Mouse (Mus musculus) liver, embryonic 11.5 days (tissue): ENCODE results near the gene Cnnm4. TPM values are rescaled to one million over a fixed set of nuclear protein-coding genes. Genes with fewer than 3 reads are reported as not detected.

Experiments
- ATAC-seq: fragments of 200-750 bp; cut with Nextera tagmentation; replicated peaks from 2 replicates; pipeline ENCODE4 v1.8.0; 2017; ENCODE audit warnings: moderate number of reproducible peaks, mild to moderate bottlenecking, moderate TSS enrichment, moderate library complexity; ENCODE audit not compliant: low FRiP score
- DNase-seq: peaks from one replicate; pipeline ENCODE4 v3.0.0-alpha.2; 2017; ENCODE audit warnings: low spot score
- H3K27ac ChIP-seq: fragments of 300-500 bp; sonication (generic); 2 replicates; pipeline ENCODE4 v1.5.1; 2014; ENCODE audit warnings: mild to moderate bottlenecking, low read depth, low read length, control low read depth
- H3K27me3 ChIP-seq: fragments of 300-500 bp; sonication (generic); replicated peaks from 2 replicates; pipeline ENCODE4 v1.6.1; 2014; ENCODE audit warnings: low read length, mixed read lengths; ENCODE audit not compliant: control insufficient read depth, insufficient read depth
- H3K36me3 ChIP-seq: fragments of 300-500 bp; sonication (generic); 2 replicates; pipeline ENCODE4 v1.6.1; 2014; ENCODE audit warnings: mild to moderate bottlenecking, low read length, moderate library complexity, mixed read lengths; ENCODE audit not compliant: control insufficient read depth, insufficient read depth
- H3K4me1 ChIP-seq: fragments of 300-500 bp; sonication (generic); replicated peaks from 2 replicates; pipeline ENCODE4 v1.6.1; 2014; ENCODE audit warnings: low read length, mixed read lengths; ENCODE audit not compliant: control insufficient read depth, insufficient read depth
- H3K4me2 ChIP-seq: fragments of 300-500 bp; sonication (generic); 2 replicates; pipeline ENCODE4 v1.6.1; 2014; ENCODE audit warnings: mild to moderate bottlenecking, control low read depth, moderate library complexity
- H3K4me3 ChIP-seq: fragments of 300-500 bp; sonication (generic); 2 replicates; pipeline ENCODE4 v1.5.1; 2014; ENCODE audit warnings: low read depth, low read length, control low read depth
- H3K9ac ChIP-seq: fragments of 300-500 bp; sonication (generic); 2 replicates; pipeline ENCODE4 v1.6.1; 2014; ENCODE audit warnings: low read depth, low read length, control low read depth
- H3K9me3 ChIP-seq: fragments of 300-500 bp; sonication (generic); 2 replicates; pipeline ENCODE4 v1.6.1; 2016; ENCODE audit warnings: low read length, inconsistent platforms, mixed read lengths; ENCODE audit not compliant: control insufficient read depth
- WGBS: fragments of 180-500 bp; shearing (Covaris S2); extraction: QIAGEN DNeasy Blood & Tissue Kit; methylation state at CpG from one replicate; pipeline ENCODE4 v1.1.7; 2014; 5-methylcytosine and 5-hydroxymethylcytosine counted together
- polyA plus RNA-seq: library from polyadenylated mRNA; unstranded; fragments of >200 nt; fragmentation: Nextera tagmentation; extraction: Ambion mirVana; gene quantifications from 2 replicates; pipeline ENCODE4 v1.2.1, GENCODE M21; 2014

The Cnnm4 gene
- polyA plus RNA-seq, 1 experiment from 2014 or later: 5.9 TPM

DNA sequence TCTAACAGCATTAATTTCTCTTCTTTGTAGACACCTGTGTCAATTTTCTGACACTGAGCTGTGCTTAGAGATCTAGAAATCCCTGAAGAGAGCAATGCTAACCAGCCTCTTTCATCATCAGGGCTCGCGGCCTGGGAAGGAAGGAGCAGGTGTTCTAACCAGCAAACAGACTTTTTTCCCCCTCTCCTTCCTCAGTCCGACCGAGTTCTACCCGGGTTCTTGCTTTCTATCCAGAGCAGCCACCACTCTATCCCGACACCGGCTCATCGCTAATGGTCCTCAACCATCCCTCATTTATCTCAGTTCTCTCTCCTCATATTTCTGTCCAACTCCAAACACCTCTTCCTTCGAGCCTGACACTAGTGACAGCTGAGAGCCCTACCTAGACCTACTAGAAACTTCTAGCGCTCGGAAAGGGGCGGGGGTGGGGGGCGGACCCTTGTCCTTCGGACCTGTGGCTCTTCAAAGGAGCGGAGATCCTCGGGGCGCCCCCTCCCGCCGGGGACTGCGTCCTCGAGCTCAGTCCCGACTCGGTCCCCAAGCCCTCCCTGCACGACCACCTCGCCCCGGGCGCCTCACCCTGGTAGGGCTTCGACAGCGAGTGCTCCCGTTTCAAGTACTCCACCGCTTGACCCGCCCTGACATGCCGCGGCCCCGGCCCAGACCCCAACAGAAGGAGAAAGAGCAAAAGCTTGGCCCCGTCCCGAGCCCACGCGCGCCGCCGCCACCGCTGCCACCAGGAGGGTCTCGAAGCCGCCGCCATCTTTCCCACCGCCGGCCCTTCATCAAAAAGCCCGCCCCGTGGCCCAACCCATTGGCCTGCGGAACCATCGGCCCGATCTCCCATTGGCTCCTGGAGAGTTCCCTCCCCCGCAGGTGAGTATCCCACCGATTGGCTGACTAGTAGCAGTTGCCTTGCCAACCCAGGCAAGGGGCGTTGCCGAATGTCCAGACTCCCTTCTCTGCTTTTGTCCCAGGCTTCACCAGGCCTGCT lies 26.7 kb upstream of the Cnnm4 start, which contains the start of gene Lman2l:
Lman2l (minus strand) TSS at position 801 of the 994 bp plus-strand sequence.
- WGBS: under 1% methylated on average over 57 of the region's 57 CpGs
- Histone ChIP-seq H3K4me1 (0 out of 2 replicates have a peak, but pooled peaks cover 3% of the 10 kb centered on the region), H3K9me3 (no peaks in the 10 kb centered on the region), H3K27ac (peak within 1 kb of the TSS; percentile 44), H3K4me2 (peak within 1 kb of the TSS; percentile 82), H3K4me3 (peak within 1 kb of the TSS; percentile 82), H3K36me3 (no peaks in the 10 kb centered on the region), H3K9ac (peak within 1 kb of the TSS; percentile 71), H3K27me3 (no peaks in the 10 kb centered on the region)
- DNase-seq (peak; percentile 90), ATAC-seq (peak; percentile 100)

DNA sequence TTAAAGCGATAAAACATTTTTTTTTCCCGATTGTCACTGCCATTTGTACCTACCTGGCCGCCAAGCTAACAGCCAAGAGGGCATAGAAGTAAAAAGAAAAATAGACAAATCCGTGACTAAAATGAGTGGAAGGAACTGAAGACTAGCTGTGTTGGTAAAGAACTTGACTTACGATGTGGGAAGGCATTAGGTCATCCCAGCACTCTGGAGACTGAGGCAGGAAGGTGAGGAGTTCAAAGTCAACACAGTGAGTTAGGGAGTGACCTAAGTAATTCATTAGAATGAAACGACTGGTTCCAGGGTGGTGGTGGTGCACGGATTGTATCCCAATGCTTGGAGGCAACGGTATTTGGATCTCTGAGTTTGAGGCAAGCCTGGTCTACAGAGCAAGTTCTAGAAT lies 25.9 kb upstream of the Cnnm4 start:
- ATAC-seq: no peak
- Histone ChIP-seq H3K27me3 (no peaks in the 10 kb centered on the region), H3K4me1 (0 out of 2 replicates have a peak, but pooled peaks cover 3% of the 10 kb centered on the region), H3K9me3 (no peaks in the 10 kb centered on the region), H3K36me3 (no peaks in the 10 kb centered on the region), H3K27ac (no peak overlapping the region), H3K4me3 (peak overlapping the region; percentile 82), H3K9ac (no peak overlapping the region), H3K4me2 (peak overlapping the region; percentile 38)
- 42% methylated on average over 8 of the region's 8 CpGs for WGBS
- no peak for DNase-seq

DNA sequence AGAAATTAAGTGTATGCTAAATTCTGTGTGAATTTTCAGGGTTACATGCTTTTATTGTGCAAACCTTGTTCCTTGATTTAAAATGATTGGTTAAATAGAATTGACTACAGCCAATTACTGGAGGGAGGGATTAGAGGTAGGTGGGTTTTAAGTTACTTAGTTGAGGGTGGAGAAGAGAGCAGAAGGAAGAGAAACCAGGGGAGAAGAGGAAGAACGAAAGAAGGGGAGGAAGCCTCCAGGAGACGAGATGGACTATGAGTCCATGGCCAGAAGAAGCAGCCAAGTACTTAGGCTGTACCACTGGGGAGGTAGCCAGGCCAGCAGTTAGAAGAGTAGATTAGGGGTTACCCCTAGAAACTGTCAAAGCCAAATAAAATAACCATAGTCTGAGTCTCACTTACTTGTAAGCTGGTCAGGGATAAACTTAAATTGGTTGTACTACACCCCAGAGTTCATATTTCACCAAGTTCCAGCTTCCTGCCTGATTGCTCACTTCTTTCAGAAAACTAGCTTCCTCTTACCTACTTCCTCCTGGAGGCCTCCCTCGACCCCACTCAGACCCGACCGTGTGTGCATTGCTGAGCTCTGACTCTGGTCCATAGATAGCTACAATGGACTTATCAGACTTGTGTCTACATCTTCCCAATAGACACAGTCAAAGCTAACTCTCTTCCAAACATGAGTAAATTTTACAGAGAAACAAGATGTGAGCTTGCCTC lies 25.2 kb upstream of the Cnnm4 start:
- H3K9me3 ChIP-seq: no peaks in the 10 kb centered on the region
- H3K9ac ChIP-seq: no peak overlapping the region
- 45% methylated on average over 5 of the region's 5 CpGs for WGBS
- no peak overlapping the region for H3K27ac ChIP-seq
- DNase-seq: no peak
- H3K4me3 ChIP-seq: no peak overlapping the region
- no peaks in the 10 kb centered on the region for H3K27me3 ChIP-seq
- no peak overlapping the region for H3K4me2 ChIP-seq
- H3K36me3 ChIP-seq: no peaks in the 10 kb centered on the region
- H3K4me1 ChIP-seq: 0 out of 2 replicates have a peak, but pooled peaks cover 3% of the 10 kb centered on the region
- no peak for ATAC-seq

DNA sequence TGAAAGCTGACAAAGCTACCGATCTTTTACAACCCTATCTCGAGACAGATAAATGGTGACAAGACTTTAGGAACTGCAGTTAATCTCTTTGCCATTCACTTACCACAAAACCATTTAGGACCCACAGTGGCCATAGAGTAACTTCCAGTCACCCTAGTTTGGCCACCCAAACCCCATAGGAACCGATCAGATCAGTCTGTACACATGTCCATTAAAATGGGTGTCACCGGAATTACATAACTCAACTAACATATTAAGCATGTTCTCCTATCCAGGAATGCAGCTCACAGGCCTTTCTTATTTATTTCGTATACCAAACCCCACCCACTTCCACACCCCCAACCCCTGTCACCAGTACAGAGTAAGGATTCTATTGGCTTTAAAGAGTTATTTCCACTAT lies 24.6 kb upstream of the Cnnm4 start:
- Histone ChIP-seq H3K9me3 (no peaks in the 10 kb centered on the region), H3K27ac (no peak overlapping the region), H3K4me3 (no peak overlapping the region), H3K9ac (no peak overlapping the region), H3K4me1 (0 out of 2 replicates have a peak, but pooled peaks cover 3% of the 10 kb centered on the region), H3K36me3 (no peaks in the 10 kb centered on the region), H3K4me2 (no peak overlapping the region), H3K27me3 (no peaks in the 10 kb centered on the region)
- ATAC-seq: no peak
- WGBS: 74% methylated on average over 5 of the region's 5 CpGs
- no peak for DNase-seq

DNA sequence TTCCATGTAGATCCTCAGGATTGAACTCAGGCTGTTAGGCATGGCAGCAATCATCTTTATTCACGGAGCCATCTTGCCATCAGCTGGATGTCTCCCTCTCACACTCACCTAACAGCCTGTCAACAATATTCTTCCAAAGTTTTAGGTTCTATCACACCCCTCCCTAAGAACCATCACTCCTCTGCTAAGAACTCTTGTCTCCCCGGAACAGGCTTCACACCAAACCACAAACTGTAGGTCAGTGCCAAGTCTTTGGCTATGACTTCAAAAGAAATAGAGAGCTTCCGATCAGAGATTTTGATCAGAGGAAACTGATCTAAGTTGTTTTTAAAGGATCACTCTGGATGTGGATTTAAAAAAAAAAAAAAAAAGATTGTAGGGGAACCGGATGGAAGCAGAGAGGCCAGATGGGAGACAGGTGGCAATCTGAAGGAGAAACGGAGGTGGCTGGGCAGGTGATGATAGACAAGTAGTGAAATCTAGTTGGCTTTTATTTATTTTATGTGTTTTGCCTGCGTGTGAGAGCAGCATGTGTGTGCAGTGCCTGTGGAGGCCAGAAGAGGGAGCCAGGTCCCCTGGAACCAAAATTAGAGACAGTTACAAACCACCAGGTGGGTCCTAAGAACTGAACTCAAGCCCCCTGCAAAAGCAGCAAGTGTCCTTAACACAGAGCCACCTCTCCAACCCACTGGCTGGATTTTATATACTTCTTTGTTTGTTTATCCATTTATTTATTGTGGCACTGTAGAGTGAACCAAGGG lies 17.2 kb upstream of the Cnnm4 start:
- Histone ChIP-seq H3K27me3 (no peaks in the 10 kb centered on the region), H3K4me2 (no peak overlapping the region), H3K27ac (no peak overlapping the region), H3K4me3 (no peak overlapping the region), H3K9me3 (no peaks in the 10 kb centered on the region), H3K36me3 (no peaks in the 10 kb centered on the region), H3K4me1 (peaks cover 5% of the 10 kb centered on the region; the same call in 1 of the 2 replicates), H3K9ac (no peak overlapping the region)
- ATAC-seq: no peak
- no peak for DNase-seq
- 74% methylated on average over 6 of the region's 6 CpGs for WGBS

DNA sequence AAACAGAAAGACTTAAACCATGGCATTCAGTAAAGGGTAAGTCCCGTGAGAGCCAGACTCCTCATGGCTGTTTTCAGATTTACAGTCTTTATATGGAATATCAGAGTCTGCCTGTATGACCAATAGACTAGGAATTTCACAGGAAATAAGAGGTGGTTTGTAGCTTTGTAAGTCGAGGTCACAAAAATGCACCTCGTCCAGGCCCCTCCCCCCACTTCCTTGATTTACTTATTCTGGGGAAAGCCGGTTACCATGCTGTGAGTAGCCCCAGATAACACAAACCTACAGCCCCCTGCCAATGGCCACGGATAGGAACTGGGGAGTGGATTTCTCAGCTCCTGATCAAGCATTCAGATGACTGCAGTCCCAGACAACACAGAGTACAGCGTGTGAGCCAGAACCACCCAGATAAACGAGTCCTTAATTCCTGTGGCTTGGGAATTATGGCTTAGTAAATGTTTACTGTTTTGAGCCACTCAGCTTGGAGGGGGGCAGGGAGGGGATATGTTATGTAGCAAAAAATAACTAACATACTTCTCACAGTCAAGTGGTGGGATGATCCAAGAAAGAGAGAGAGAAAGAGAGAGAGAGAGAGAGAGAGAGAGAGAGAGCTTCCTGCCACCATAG lies 13.9 kb upstream of the Cnnm4 start:
- ATAC-seq (no peak), DNase-seq (no peak)
- Histone ChIP-seq H3K4me1 (peaks cover 5% of the 10 kb centered on the region; the same call in 1 of the 2 replicates), H3K27ac (no peak overlapping the region), H3K27me3 (no peaks in the 10 kb centered on the region), H3K9me3 (no peaks in the 10 kb centered on the region), H3K4me3 (no peak overlapping the region), H3K9ac (no peak overlapping the region), H3K4me2 (no peak overlapping the region), H3K36me3 (no peaks in the 10 kb centered on the region)
- 17% methylated on average over 7 of the region's 7 CpGs for WGBS

DNA sequence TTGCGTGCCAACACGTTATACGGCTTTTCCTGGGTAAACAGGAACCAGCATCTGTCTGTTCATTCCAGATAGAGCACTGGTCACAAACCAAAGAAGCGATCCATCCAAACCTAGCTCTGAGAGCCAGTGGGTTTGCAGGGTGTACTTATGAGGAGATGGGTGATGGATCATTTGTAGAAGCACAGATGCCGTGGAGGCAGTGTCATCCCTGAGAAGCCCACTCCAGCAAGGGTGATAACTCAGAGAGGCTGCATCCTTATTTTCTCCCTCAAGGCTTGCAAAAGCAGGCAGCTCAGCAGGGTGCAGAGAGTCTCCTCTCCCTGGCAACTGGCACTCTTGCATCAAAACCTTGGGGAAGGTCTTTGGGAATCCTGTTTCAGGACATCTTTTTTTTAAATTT lies 13.3 kb upstream of the Cnnm4 start:
- 37% methylated on average over 5 of the region's 5 CpGs for WGBS
- ATAC-seq (no peak), DNase-seq (no peak)

DNA sequence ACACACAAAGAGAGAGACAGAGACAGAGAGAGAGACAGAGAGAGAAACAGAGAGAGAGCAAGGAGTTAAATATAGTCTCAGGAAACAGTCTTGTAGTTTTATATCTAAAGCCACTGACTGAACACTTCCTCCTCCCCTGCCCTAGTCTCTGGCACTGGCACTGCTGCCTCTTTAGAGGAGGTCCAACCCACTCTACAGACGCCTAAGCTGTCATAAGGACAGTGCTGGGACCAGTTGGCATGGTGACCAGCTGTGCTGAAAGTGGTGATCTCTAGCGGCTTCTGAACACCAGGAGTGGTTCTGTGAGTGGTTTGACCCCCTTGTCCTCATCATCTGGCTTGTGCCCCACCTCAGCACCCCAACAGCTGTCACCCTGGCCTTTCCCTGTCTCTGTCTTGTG lies 9.6 kb upstream of the Cnnm4 start:
- ATAC-seq (no peak), DNase-seq (no peak)
- H3K4me1 ChIP-seq: peaks cover 5% of the 10 kb centered on the region; the same call in 1 of the 2 replicates
- H3K9ac ChIP-seq: no peak overlapping the region
- H3K36me3 ChIP-seq: no peaks in the 10 kb centered on the region
- WGBS: 47% methylated on average over 2 of the region's 2 CpGs
- H3K27me3 ChIP-seq: no peaks in the 10 kb centered on the region
- H3K4me3 ChIP-seq: no peak overlapping the region
- H3K9me3 ChIP-seq: no peaks in the 10 kb centered on the region
- no peak overlapping the region for H3K27ac ChIP-seq
- no peak overlapping the region for H3K4me2 ChIP-seq

More for the DNA sequence above, 13.3 kb upstream of the Cnnm4 start:
- Histone ChIP-seq H3K4me1 (peaks cover 5% of the 10 kb centered on the region; the same call in 1 of the 2 replicates), H3K27ac (no peak overlapping the region), H3K4me2 (no peak overlapping the region), H3K9me3 (no peaks in the 10 kb centered on the region), H3K4me3 (no peak overlapping the region), H3K9ac (no peak overlapping the region), H3K36me3 (no peaks in the 10 kb centered on the region), H3K27me3 (no peaks in the 10 kb centered on the region)
